Mouse (Mus musculus) layer of hippocampus, postnatal 36 days (tissue): ENCODE data around the gene Nr1h5. TPM values are rescaled to one million over a fixed set of nuclear protein-coding genes. Genes with fewer than 3 reads are reported as not detected.

Source experiments
- DNase-seq, 2 experiments: peaks; one replicate each; pipeline ENCODE4 v3.0.0; 2022
- total RNA-seq, 2 experiments: library from RNA; stranded (reverse); gene quantifications; 2 replicates each; pipeline ENCODE4 v1.2.3; 2021

Nr1h5 gene
- not detected for total RNA-seq

DNA sequence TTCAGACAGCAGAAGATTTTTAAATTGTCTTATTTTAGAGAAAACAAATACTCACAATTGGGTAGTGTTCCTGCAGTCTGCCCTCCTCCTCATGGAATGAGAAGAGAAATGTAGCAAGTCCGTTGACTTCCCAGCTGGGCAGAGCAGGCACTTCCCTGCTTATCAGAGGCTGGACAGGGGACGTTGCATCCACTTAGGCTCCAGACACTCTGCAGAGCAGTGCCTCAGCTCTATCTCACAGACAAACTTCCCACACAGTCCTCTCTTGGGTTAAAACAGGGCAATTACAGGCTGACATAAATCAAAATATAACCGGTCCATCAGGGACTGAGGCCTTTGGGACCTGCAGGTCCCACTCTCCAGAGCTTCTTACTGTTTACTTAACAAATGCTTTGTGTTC, at the start of gene Nr1h5:
Gene Nr1h5 (minus strand): TSS at position 101 of the 400 bp plus-strand sequence.
- DNase-seq, result no peak

DNA sequence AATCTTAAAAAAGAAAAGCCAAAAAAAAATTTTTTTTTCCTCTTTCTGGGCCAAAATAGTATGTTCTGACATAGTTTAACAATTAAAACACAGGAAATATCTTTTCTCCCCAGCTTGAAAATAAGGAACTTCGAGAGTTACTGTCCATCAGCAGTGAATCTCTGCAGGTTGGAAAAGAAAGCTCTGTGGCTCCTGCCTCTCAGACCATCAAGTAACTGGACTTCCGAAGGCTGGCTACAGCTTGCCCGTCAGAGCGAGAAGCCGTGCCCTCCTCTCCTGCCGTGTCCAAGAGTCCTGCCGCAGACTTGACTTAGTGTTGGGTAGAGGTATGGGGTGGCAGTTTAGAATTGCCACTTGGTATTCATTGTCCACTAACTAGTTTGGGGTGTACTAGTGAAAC, 37.7 kb upstream of the Nr1h5 start:
- DNase-seq, result no peak

DNA sequence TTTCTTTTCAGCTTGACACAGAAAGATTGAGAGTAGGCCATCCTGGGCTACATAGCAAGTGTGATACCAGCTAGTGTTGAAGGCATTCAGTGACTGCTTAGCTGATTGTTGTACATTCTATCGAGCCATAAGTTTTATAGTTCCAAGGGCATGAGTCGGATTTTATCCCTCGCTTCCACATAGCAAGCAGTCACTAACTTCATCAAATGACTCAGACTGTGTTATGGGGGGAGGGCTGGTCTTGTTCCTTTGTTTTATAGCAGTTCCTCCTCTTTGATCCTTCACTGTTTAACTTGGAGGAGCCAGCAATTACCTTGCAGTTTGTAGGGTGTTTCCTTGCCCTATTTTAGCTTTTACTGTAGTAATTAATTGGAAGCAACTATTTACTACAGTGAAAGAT, 33.7 kb upstream of the Nr1h5 start:
- DNase-seq, result no peak

DNA sequence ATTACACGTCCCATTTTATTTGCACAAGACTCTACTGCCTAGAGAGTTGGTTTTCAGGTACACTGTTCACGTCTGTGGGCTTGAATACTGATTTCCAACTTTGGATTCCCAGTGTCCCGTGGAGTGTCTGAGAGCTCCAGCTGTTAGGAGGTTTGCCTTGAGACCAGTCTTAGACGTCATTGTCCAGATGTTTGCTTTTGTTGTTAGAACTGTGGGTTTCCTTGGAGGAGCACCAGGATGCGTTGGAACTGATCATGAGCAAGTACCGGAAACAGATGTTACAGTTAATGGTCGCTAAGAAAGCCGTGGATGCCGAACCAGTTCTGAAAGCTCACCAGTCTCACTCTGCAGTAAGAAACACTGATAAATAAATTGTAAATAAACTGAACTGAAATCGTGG, 33.1 kb upstream of the Nr1h5 start:
- DNase-seq, result no peak

DNA sequence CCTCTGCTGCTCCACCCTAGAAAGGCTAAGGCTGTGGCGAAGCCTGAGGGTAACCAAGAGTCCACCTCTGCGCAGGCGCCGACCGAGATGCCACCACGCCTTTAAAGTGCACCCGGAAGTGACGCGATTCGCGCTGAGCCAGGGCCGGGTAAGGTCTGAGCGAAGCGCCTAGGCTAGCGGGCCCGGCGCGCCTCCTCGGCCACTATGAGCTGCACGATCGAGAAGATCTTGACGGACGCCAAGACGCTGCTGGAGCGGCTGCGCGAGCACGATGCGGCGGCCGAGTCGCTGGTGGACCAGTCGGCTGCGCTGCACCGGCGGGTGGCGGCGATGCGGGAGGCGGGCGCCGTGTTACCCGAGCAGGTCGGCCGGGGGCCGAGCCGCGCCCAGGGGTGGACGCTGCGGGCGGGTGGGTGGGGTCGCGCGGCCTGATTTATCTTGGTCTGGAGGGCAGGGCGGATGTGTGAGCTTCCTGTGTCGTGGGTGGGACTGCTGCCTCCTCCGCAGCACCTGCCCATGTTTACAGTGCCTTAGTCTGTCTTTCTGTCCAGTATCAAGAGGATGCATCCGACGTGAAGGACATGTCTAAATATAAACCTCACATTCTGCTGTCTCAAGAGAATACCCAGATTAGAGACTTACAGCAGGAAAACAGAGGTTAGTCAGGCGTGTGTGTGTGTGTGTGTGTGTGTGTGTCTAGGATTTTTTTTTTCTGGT, 31.8 kb upstream of the Nr1h5 start, which contains the start of gene Sike1:
Gene Sike1 (plus strand): TSS at position 104 of the 717 bp plus-strand sequence.
- DNase-seq, result peak; percentile 93 to 95

DNA sequence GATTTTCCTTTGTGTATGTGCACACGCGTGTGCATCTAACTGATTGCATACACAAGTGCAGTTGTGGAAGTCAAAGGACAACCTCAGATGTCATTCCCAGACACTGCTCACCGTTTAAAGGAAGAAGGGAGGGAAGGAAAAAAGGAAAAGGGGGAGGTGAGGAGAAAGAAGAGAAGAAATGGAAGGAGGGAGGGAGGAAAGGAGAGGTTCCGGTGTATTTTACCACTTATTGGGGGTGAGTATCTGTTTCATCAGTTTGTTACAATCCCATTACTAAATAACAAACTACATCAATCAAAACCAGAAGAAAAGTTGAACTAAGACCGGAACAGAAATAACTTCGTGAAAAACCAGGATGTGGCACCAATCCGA, 31.3 kb upstream of the Nr1h5 start:
- DNase-seq, result no peak

DNA sequence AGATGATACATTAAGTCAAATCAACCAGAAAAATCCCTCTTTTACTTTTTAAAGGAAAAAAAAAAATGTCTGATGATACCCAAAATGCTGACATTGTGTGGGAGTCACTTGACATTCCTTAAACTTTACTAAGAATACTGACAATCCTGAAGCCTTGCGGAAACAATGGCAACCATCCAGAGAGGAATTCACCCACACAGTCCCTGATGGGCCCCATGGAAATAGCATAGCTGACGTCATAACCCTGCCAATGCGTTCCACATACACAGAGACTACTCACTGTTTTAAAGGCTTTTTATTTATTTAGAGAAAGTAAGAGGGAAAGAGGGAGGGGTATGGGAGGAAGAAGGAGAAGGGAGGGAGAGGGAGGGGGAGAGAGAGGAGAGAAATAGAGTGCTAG, 29.0 kb upstream of the Nr1h5 start:
- DNase-seq, result no peak

DNA sequence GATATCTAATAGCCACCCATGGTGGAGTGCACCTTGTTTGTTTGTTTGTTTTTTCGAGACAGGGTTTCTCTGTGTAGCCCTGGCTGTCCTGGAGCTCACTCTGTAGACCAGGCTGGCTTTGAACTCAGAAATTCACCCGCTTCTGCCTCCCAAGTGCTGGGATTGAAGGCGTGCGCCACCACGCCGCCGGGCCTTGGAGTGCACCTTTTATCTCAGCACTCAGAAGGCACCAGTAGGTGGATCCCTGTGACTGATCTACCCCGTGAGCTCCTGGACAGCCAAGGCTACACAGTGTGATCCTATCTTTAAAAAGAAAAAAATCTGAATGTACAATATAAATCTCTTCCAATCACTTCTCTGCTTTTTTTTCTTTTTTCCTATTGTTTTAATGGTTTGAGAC, 27.1 kb upstream of the Nr1h5 start:
- no peak for DNase-seq

DNA sequence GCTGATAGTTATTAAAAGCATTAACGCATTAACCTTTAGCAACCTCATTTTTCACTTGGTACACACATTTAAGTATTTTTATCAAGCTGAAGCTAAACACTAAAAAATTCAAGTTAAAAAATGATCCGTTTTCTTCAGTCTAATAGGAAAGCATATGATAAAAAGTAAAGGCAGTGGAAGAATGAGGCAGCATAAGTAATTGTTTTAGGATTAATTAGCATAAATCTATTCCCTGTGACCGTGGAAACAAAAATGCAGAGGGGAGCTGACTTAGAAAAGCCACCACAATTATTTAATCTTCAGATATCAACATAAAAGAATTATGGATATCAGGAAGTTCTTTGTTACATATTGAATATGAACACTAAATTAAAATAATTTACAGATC, 16.4 kb upstream of the Nr1h5 start:
- no peak for DNase-seq

DNA sequence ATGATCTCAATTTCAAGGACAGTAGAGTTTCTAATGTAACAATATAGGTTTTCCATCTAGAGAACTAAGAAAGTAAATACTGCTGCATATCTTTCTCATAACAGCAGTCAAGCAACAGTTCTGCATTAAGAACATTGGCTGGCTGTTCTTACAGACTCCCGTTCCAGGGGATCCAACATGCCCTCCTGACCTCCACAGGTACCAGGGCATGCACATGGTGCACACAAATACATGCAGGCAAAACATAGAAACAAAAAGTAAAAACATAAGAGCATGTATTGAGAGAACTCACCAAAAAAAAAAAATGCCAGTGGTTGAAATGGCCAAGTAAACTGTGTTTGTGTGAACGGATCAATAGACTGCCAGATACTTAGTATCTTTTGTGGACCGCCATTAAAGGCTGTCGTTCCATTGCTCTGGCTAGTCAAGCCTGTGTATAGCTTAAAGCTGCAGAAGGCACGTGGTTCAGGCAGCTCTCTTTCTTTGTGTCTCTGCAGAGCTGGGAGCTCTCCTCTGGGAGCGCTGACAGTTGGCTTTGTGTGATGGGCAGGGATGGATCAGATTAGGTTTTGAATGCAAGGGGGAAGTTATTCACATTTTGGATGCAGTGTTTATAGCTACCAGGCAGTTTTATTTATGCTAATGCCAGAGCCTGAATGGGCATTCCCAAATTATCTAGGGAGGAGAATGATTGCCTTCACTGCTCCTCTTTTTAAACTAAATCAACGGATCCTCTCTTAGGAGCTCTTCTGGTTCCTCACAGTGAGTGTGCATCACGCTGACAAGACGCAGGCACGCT, 15.8 kb upstream of the Nr1h5 start:
- peak; percentile 11 to 15 for DNase-seq

DNA sequence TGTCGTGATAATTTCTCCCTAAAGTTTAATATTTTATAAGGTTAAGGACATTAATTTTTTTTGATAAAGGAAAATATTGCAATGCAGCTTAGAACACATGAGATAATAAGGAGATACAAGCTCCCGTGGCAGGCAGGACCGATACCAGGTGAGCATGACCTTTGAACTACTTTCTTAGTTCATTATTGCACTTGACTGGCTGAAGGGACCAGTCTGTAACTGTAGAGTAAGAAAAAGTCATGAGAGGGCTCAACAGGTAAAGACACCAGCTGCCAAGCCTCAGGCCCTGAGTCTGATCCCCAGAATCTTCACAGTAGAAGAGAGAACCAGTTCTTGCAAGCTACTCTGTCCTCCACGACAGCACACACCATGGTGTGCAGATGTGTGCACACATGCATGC, 13.0 kb upstream of the Nr1h5 start:
- DNase-seq, result no peak

DNA sequence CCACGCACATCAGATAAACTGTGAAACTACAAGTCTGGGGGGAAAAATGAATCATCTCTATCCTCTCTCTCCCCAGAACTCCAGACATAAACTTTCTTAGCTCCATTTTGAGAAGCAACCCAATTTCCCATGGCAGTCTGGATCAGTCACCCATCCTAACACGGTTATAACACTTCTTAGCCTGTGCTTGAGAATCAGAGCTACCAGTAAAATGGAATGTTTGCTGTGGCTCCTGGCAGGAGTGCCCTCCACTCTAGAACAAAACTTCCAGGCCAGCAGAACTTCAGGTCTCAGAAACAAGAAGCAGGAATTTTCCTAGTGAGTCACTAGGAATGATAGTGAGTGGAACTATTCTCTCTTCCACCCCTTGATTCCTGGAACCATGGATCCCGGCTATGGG, 6.6 kb upstream of the Nr1h5 start:
- DNase-seq, result no peak

DNA sequence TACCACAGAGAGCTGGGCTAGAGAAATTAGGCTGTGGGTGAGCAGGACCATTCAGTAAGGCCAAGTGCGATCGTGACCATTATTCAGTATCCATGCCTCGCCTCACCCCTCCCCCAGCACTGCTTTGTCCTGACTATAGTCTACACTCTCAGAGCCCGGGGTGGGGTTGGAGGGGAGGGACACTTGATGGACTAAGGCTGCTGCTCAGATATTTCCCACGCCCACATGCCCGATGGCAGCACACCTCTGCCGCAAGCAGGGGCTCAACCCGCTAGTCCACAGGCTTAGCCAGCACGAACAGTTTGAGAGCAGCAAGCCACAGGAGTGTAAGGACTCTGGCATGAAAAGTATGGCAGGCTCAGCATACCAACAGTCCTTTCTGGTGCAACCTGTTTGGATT, 6.1 kb upstream of the Nr1h5 start:
- no peak for DNase-seq

DNA sequence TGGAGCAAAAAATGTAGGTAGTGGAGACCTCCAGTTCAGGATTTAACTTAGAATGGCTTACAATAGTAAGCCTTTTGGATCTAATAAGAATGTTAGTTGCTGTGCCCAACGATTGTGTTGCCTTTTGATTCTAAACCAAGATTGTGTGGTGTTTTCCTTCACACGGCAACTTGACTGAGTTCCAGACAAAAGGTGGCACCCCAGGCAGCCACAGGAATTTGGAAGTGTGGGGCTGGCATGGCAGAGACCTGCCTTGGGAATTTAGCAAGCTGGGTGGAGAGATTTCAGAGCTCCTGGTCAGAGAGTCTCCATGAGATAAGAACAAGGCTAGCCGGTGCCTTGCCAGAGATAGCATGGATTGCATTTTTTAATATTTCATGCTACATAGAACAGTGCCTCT, 8.3 kb downstream of the Nr1h5 start:
- DNase-seq, result no peak

DNA sequence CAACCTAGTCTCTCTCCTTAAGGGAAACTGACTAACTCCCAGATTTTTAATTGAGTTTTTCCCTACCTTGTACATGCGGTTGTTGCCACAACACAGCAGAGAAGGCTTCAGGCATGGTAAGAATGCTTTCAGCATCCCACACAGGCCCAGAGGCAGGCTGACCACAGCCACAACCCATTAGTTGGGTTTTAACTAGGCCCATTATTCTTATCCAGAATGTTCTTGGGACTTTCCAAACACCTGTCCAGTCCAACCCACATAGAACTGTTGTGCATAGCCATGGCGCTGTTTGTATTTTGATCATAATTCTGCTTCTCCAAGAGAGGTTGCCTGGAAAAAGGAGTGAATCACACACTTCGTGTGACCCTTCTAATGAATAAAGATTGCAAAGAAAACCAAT, 8.8 kb downstream of the Nr1h5 start:
- no peak for DNase-seq

DNA sequence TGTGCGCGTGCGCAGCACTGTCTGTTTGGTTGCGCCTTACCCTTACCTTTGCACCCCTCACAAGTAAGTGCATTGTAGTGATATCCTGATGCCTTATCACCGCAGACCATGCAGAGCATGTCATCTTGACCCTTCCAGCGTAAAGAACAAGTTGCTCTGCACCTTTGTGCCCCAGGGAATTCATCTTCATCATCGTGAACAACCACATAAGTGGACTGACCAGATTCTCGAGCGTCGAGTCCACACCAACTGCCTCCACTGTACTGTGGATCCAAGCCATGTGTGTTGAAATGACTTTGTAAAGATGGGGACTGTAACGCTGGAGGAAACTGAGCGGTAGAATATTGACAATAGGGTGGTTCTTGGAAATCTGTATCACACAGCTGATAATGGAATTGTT, 9.5 kb downstream of the Nr1h5 start:
- DNase-seq, result no peak

DNA sequence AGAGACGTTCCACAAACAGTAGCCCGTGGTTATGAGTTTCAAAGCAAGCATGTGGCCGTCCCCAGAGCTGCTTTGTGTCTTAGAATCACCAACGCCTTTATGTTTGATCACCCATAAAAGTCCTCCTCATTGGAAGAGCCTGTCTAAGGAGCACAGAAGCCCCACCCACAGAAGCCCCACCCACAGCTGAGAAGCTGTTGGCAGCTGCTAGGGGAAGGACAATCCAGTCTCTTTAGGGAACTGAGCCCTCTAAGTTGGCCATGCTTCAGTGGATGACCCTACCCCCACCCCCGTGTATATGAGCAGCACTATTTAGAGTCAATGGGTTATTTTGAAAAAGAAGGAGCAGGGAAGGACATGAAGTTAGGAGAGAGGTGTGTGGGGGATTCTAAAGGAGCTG, 17.1 kb downstream of the Nr1h5 start:
- no peak for DNase-seq

DNA sequence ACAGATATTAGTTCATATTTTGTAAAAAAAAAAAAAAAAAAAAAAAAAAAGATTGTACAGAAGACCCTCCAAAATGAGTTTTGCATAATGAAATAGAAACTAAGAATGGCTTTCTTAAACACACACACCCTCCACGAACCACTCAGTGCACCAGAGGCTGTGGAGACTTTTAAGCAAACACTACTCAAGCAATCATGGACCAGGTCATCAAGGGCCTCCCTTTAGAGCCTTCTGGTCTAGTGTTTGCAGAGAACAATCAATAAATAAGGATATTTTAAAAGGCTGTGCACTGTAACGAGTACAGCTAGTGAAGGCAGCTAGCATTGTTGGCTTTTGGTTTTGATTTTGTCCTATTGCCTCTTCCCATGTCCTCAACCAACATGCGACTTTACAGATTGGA, 17.6 kb downstream of the Nr1h5 start:
- DNase-seq, result no peak

DNA sequence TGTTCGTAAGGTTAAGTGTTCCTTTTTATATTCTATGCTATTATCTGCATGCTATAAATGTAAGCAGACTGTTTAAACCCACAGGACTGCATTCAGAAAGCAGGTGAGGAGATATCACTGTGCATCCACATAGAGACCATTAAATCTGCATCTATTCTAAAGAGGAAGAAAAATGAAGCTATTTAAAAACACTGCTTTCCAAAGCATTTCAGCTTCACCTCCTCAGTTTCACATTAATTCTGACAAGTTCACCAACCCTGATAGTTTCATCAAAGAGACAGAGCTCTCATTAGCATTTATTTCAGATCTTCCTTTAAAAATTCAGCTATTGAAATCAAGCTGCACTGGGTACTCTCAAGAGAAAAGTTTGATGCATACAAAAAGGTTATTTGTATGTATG, 25.8 kb downstream of the Nr1h5 start:
- no peak for DNase-seq

DNA sequence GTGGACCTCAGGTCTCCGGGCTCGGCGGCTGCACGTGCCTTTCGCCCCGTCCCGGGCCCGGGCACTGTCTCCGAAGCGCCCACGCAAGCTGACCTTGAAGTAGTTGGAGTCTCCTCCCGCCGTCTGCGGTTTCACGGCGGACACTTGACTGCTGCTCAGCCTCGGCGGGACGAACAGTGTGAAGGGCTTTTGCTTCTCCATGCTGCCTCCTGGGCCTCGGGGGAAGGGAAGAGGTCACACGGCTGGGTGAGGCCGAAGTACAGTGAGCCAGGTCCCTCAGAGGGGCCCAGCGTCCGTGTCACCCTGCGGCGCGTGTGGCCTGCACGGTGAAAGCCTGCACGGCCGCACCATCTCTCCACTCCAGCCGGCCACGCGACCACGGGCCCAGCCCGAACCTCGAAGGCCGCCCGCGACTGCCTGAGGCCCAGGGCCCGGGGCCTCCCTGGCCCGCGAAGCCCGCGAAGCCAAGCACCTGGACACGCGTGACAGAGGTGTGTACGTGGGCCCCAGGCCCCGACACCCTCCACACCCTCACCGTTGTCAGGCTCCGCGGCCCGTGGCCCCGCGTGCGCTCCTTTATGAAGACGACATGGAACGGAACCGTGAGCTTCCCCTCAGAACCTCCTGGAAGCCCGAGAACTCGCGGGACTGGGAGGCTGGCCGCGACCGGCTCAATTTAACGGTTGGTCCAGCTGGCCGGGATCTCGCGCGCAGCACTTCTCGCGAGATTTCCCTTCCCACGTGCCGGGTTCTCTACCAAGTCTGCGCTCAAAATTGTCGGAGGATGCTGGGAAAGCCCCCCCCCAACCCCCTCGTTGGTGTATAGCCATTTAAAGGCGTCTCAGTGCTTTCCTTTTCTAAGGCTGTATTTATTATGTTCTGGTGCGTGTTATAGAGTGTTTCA, 28.2 kb downstream of the Nr1h5 start, which contains the start of gene Sycp1:
Gene Sycp1 (minus strand): TSS at position 650 of the 904 bp plus-strand sequence.
- DNase-seq, result no peak

DNA sequence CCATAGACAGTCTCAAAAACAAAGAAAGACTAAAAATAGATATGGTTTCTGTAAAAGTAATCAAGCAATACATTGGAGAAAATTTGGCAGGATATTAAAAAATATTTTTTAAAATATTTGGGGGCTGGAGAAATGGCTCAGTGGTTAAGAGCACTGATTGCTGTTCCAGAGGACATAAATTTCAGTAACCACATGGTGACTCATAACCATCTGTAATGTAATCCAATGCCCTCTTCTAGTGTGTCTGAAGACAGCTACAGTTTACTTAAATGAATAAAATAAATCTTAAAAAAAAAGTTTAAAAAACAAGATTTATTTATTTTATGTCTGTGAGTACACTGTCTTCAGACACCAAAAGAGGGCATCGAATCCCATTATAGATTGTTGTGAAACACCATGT, 64.8 kb downstream of the Nr1h5 start:
- DNase-seq, result no peak
